Mouse (Mus musculus) c-Kit-negative CD71-positive TER-119-positive erythroid progenitor cells, embryonic 14.5 days (primary cell): ENCODE measurements around the gene Ascl1.

ENCODE experiments used
- DNase-seq: peaks from one replicate; pipeline ENCODE4 v3.0.0-alpha.2; 2013; ENCODE audit warnings: low read depth, low spot score

Ascl1 gene

DNA sequence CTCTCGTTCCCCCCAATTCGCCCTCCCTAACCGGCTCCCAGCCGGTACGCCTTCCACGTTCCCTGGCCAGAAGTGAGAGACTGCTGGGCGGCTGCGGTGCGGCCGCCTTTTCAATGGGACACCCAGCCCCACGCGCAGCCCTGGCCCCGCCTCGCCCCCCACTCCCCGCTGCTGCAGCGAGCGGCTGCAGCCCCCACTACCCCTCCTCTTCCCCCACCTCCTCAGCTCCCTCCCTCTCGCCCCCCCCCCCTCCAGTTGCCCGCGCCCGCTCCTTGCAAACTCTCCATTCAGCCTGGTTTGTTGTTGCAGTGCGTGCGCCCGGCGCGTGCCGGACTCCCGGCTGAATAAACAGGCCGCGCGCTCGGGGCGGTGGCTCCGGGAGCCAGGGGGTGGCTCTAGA is at the start of gene Ascl1:
Ascl1 (minus strand) TSS at position 85 of the 400 bp plus-strand sequence.
- no peak for DNase-seq

DNA sequence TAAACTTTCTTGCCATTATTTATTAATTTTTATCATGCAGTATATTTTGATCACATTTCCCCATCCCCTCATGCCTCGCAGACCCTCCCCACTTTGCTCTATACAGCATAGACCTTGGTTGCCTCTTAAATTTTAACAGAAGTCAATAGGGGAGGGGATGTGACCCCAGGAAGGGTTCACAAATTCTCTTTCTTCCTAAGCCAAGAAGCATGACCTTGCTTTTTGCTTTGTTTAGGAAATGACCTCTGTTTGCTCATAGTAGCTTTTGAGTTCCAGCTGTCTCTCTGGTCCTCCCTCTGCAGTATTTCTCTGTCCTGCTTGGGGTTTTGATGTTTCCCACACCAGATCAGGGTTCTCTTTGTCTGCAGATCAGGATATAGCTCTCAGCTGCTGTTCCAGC is 40.7 kb upstream of the Ascl1 start:
- no peak for DNase-seq

GRCm38 (mm10) chr10:87521646-87522045 is 28.2 kb upstream of the Ascl1 start, which contains the start of gene Pah:
TSS of gene Pah (plus strand) at chr10:87521795.
- no peak for DNase-seq

DNA sequence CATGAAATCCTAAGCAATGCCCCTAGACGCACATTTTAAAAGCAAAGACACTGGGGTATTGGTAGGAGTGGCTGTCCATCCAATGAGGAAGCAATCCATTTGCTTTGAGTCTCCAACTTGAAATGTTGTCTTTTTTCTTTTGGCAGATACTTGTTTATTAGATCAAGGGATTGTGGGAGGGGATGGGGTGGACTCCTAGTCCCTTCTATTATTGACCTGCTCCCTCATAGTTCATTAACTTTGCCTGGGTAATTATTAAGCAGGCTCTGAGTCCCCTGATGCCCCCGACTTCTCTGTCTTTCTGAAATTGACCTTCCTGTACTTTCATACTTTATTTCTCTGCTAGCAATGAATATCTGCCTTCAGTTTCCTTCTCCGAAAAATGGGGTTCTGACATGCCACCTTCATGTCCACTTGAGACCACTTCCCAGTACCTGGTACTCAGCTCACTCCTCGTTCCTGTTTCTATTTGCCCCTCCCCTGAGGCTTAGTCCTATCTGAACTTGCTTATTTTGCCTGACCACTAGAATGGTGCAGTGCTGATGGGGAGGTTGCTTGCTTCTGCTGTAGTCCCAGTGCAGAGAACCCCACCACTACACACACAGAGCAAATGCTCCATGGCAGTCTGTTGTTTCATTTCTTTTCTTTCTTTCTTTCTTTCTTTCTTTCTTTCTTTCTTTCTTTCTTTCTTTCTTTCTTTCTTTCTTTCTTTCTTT is 27.1 kb upstream of the Ascl1 start:
- no peak for DNase-seq

GRCm38 (mm10) chr10:87518585-87518984 is 25.1 kb upstream of the Ascl1 start:
- DNase-seq: no peak

DNA sequence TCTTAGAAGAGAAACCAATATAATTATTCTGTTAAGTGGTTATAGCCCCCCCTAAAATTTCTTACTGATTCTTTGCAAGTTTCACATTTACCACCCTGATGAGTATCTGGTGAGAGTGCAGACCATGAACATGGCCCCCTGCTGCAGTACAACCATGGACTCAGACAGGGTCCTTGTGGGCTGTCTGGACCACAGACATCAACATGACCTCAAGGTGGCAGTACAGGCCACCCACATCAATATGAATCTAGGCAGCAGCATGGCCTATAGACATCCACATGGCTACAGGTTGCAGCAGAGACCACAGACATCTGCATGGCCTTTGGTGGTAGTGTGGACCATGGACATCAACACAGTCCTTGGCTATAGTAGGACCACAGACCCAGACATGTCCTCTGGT is 19.6 kb upstream of the Ascl1 start:
- no peak for DNase-seq

- DNase-seq: no peak
These were observed 15.1 kb upstream of the Ascl1 start for GRCm38 (mm10) chr10:87508581-87508980.

GRCm38 (mm10) chr10:87503946-87504345 is 10.5 kb upstream of the Ascl1 start:
- DNase-seq: no peak

DNA sequence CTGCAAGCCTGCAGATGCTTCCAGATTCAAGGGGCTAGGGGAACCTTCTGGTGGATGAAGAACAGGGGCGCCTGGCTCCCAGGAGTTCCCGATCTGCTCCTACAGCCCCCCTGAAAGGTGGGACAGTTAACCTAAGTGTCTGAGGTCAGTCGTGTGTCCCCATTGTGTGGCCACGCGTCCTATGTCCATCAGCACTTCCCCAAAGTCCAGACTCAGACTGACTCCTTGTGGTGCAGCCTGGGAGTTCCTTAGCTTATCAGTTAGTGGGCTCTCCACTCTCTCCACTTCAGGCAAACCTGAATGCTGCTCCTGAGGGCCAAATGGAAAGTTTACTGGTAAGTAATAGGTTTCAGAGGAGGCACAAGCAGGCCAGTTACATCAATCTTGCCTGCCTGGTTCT is 8.8 kb upstream of the Ascl1 start:
- no peak for DNase-seq

GRCm38 (mm10) chr10:87501659-87502042 is 8.2 kb upstream of the Ascl1 start:
- no peak for DNase-seq

DNA sequence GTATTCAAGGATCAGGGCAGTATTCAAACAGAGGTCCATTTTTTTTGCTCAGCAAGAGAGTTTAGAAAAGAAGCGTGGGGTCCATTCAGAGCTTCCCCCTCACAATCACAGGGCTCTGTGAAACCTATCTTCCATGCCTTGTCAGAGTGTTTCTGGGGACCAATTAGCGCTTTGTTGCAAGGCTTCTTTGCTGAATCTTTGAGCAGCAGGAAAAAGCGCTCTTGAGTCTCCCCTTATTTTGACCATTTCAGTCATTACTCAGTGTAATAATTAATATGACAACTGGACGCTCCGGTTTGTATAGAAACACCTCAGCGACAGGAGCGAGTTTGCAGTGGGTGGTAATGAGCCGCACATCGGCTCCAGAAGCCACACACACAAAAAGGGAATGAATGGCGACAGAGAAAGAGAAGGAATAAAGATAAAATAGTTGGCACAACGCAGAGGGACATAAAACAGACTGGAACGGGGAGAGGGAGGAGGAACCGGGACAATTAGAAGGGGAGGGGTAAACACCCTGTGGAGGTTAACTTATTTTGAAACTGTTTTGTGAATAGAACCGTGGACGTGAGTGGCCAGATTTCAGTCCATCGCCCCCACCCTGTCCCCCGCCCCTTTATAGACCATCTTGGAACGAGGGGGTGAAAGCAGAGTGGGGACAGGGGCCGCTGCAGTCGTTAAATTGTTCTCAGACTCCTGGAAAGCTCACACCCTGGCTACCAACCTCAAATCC is 7.6 kb upstream of the Ascl1 start:
- DNase-seq: no peak

DNA sequence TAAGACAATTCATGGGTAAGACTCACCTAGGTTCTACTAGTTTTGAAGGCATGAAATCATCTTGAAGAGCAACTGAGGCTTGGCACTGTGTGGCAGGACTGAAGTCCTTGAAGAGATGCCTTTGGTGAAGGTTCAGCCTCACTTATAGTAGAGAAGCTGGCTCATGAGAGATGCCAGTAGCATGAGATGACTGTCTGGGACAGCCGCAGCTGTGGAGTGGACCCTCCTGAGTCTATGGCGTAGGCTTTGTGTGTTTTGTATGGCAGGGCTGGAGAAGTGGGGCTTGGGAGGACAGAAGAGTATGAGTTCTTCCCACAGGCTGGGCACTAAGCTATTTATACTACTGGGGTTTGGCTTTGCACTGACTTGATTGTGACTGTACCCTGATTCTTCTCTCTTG is 3.6 kb upstream of the Ascl1 start:
- DNase-seq: no peak

GRCm38 (mm10) chr10:87494596-87494995 is 1.1 kb upstream of the Ascl1 start:
- DNase-seq: no peak

DNA sequence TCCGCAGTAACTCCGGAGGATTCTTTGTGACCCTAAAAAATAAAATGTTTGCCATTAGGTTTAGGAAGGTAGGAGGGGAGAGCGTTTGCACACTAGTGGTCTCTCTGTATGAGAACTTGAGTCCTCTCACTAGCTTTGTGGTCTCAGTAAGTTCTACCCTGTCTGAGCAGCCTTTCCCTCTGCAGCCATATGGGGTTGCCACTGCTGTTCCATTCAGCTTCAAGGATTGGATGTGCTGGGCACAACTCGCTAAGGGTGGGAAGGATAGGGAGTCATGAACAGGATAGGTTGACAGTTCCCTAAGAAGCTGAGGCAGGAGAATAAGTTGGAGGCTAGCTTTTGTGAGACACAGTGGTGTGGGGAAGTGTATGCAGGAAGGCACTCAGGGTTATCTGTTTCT is 716 bp upstream of the Ascl1 start:
- DNase-seq: no peak

- no peak for DNase-seq
These were observed 554 bp downstream of the Ascl1 start for GRCm38 (mm10) chr10:87492661-87493551.

- no peak for DNase-seq
These were observed 1.2 kb downstream of the Ascl1 start for GRCm38 (mm10) chr10:87492332-87492660.

DNA sequence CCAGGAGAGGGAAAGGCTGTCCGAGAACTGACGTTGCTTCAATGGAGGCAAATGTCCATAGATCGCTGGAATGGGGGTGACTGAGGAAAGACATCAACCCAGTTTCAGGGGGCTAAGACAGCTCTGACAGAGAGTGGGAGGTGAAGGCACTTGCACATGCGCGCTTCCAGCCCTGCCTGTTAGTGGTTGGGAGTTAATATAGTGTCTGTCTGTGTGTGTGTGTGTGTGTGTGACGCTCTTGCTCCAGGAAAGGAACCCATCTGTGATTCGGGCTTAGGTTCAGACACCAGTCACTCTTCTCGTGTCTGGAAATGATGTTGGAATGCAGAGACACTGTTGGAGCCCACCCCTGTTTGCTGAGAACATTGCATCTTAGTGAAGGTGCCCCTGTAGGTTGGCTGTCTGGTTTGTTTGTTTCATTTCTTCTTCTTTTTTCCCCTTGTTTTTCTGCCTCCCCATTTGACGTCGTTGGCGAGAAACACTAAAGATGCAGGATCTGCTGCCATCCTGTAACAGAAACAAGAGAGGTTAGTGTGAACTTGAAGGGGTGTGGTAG is 1.9 kb downstream of the Ascl1 start:
- no peak for DNase-seq

DNA sequence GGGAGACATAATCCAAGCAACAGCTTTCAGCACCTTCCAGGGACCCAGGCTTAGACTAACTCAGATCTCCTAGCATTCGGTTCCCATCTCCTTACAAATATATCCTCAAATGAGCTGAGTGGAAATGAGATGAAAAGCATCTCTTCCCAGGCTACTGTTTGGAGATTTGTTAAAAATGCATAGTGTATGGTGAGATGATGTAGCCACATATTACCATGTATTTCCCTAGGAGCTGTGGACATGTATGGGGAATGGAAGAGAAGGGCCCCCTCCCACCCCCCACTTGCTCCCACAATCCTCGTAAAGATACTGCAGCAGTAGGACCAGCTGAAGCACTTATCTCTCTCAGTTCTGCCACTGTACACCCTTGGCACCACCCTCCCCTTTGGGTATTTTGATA is 3.1 kb downstream of the Ascl1 start:
- no peak for DNase-seq

DNA sequence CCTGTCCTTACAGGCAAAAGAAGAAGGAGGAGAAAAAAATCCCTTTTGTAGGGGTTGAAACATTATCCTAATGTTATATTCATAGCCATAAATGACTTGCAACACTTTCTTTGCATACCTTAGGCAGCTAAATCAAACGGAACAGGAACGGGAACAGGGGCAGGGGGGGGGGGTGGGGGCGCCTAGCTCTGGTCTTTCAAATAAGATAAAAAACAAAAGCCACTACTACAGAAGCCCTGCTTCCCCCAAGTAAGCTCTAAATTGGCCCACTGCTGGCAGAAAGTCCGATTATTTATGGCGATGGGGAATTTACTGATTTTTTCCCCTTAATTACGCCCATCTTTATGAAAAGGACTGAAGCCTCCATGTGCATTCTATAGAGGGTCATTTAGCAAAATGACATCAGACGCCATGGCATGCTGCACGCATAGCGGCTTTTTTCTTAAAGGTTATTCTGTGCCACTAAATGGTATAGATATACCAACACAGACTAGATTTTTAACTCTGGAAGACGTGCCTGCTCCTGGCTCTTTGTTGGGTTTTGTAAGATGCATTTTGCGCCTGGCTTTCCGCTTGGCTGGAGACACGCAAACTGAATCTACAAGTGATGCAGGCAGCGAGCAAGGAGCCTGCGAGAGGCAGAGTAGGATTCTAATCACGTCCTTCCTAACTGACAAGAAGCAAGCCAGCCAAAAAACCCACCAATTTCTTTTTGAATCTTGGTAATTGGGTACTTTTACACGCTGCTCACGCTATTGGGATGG is 4.0 kb downstream of the Ascl1 start:
- DNase-seq: no peak

DNA sequence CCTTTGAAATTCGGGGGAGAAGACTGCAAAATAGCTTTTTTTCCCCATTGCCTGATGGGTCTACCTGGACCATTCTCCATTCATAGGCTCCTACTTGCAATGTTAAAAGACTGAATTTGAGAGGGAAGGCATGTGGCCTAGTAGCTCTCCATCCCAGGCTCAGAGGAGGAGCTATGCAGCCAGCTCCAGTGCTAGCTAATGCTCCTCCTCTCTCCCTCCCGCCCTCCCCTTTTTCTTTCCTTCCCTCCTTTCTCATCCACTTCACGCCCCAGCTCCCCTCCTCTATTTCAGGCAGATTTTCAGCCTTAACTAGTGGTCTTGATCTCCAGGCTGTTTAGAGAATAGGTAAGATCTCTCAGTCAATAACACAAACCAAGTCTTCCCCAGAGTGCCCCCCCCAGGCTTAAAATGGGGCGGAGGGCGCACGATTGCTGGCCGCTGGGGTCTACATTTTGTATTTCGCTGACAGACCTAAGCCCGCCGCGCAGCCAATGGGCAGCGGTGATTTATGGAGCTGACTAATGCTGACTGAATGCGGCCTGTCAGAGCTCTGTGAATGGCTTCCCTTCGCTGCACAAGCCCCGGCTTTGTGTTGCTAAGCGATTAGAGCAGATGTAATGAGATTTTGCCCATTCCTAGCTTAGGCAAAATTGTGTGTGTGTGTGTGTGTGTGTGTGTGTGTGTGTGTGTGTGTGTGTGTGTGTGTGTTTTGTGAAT is 4.9 kb downstream of the Ascl1 start:
- no peak for DNase-seq
